Mouse (Mus musculus) lung, postnatal 36 days (tissue): ENCODE measurements around the gene Gm614.

Experiments used
- DNase-seq: peaks from one replicate; pipeline ENCODE4 v3.0.0; 2022; ENCODE audit warnings: mixed read lengths

The Gm614 gene

DNA sequence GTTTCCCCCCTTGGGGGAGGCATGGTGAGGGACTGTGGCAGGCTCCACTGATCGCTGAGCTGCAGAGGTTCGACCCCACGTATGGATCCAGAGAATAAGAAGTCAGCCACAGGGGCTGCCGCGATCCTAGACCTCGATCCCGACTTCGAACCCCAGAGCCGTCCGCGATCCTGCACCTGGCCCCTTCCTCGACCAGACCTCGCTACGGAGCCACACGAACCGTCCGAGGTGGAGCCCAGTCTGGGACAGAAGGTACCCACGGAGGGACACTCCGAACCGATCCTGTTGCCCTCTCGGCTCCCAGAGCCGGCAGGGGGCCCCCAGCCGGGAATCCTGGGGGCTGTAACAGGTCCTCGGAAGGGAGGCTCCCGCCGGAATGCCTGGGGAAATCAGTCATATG lies 9.1 kb downstream of the Gm614 start:
- DNase-seq = no peak

DNA sequence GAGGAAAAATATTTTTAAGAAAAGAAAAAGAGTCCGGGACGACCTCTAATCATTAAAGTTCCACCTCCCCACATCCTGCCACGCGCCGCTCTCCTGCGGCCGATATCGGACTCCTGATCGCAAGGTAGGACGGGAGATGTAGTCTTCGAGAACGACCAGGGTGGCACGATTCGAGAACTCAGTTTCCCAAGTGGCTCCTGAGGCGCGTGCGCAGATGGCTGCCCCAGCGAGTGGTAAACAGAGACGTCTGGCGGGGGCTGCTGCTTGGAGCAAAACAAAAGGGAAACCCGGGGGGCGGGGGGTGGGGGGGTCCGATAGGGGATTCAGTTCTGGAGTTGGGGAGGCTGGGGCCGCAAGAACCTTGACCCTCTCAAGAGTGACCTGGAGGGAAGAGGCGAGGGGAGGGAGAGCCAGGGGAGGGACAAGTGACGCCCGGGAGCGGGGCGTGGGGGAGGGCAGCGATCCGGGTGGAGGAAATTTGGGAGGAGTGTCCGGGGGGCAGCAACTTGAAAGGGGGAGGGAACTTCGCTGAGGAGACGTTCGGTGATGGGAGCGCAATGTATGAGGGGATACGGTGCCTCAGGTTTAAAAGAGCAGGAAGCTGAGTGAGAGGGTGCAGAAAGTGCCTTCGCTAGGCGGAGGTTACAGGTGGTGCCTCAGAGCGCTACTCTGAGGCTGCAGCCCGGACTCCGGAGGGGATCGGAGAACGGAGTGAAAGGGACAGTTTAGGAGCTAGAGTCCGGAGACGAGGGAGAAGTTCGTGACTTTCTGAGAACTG lies 9.7 kb downstream of the Gm614 start, which contains the start of gene Foxo4:
Gene Foxo4 (plus strand): TSS at position 577 of the 778 bp plus-strand sequence.
- peak; percentile 96 for DNase-seq

DNA sequence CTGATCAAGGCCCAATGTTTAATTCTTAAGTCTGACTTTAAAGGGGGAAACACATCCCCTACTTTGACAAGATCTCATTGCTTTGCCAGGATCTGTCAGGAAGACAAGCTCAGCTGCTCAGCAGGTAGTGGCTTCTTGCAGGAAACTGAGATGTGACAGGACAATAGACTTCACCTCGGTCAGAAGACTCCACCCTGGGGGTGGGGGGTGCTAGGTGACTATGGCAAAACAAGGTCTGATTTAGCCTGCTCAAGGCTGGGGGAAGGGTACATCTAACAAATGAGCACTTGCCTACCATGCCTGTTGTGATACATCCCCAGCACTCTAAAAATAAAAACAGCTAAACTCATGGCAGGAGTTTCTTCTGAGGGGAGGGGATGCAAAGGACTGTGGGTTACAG lies 18.8 kb downstream of the Gm614 start:
- DNase-seq = no peak

DNA sequence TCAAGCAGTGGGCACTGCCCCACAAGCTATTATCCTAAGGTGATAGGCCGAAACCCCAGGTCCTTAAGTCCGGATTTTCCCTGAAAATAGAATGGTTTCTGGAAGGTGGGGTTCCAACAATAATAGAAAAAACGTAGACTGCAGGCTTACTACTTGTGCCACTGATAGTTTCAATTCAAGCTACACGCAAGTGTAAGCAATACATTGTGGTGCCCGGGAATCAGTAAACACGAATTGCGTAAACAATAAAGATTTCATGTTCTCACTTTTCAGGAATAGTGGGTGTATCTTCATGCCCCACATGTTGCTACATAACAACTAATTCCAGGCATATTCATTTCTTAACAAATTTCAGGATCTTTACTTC lies 41.0 kb downstream of the Gm614 start:
- DNase-seq = no peak

DNA sequence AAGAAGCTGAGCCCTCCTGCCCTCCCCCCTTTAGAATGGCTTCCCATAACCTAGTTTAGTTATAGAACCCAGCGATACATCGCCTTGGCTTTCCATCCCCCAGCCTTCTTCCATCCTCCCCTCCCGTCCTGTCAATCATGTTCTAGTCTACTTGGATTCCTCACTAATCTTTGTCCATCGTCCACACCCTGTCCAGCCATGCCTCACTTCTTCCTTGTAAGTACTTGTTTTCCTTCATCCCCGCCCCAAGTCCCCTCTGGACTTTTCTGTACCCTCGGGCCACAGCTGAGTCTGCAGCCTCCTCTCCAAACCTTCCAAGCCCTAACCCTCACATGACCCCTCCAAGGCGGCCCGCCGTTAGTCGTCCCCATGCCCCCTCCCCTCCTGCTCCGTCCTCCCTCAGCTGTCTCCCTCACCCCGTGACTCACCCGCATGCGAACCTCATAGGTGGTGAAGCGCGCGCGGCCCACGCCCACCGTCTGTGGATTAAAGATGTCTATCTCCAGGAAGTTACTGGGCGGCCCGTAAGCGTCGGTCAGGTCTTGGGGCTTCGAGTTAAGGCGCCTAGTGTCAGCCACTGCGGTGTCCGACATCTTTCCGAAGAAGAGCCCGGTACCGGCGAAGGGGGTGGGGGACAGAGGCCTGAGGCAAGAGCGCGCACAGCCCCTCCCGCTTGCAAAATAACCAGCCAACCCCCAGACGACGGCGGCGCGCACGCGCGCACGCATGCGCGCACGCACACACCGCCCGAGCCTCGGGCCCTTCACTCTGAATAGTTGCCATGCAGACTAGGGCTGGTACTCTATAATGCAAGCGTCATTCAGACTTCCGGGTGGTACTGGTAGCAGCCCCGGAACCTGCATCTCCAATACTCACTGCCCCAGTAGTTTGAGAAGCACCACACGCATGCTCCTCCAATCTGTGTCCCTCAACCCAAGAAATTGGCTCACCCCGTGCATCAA lies 41.7 kb downstream of the Gm614 start, which contains the start of gene Snx12:
Gene Snx12 (minus strand): TSS at position 730 of the 962 bp plus-strand sequence.
- peak; percentile 94 for DNase-seq
